Mouse (Mus musculus) embryo, embryonic 11.5 days (tissue): ENCODE measurements at regions not wholly inside any gene's neighbourhood (a gene's known extent, or its start where the extent isn't known, plus 50 kb on each side); places are given as distances from the start of the nearest gene placed in this dataset.

Experiments
- DNase-seq: peaks from one replicate; pipeline ENCODE4 v3.0.0-alpha.2; 2012; ENCODE audit warnings: low read depth, low spot score

DNA sequence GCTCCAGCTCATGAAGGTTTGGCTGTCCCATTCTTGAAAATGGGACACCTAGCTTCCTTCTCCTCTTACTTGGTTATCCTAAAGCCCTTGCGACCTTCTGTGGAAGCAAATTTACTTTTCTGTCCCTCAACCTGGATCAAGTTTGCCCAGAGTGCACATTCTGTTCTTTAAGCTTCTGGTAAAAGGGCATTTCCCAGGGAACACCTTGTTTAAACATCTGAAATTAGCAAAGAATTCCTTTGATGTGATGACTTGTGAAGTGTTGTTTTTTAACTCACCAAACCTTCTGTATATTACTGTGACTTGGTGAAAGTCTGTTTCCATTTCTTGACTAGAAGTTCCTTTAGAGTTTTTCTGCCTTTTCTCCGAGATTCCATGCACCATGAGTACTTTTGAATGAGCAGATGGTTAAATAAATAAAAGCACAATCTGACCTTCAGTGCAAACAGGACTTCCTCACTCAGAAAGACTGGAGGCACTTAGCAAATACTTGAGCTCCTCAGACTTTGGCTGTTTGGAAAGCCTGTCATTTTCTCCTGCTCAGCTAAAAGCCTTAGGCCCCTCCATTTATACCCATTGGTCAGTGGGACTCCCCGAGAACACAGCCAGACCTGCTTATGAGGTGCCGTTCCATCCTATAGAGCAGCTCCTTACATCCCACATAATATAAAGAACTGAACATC, 69.3 kb upstream of the Rprm start:
- DNase-seq = no peak

DNA sequence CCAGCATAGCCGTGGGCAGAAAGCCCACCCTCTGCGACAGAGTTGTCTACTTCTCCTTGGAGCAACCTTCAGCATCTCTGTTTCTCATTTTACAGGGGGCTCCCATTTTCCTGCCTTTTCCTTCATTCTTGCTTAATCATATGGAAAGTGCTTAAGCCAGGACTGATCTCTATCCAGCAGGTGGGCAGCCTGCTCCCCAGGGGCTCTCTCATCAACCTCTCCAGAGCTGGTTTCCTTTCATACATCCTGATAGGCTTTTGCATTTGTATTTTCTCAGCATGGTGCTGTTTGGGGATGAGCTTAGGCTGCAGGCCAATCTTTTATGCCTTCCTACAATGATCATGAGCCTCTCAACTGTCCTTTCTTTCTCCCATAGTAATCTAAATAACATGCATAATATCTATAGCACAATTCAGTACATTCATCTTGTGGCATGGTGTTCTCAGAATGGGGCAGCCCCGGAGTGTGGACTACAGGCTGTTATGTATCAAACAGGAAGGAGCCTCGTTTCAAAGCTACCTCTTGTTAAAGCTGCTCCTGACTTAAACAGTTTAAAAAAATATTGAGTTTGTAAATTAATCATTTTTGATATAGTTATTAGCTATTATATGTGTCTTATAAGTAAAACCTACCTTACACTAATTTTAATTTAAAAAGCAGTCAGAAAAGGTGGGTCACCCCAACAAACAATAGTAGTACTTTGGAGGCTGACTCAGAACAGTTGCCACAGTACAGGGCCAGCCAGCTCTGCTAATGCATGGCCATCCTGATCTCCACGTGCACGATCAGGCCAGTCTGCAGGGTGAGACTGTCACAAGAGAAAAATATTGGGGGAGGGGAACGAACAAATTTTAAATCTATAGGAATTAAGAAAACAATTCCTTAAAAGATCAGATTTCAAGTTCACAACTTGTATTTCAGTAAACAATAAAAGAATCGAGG, 73.6 kb upstream of the Rprm start:
- DNase-seq = no peak

DNA sequence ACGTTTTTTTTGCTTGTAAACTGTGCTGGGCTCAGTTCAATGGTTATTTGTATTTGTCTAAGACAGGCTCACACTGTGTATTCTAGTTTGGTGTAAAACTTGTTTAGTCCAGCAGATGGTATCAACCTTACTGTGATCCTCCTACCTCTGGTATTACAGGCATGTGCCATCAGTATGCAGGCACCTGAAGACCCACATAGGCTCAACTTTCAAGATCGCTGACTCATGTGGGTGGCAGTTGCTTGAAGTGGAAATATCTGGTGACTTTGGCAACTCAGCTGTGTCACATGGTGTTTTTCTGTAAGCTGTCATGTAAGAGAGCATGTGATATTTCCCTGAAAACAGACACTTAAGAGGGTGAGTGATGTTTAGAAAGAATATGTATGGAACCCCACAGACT, 92.2 kb upstream of the Rprm start:
- DNase-seq = no peak

GRCm38 (mm10) chr2:54190828-54191227, 105.5 kb upstream of the Rprm start:
- DNase-seq = no peak

DNA sequence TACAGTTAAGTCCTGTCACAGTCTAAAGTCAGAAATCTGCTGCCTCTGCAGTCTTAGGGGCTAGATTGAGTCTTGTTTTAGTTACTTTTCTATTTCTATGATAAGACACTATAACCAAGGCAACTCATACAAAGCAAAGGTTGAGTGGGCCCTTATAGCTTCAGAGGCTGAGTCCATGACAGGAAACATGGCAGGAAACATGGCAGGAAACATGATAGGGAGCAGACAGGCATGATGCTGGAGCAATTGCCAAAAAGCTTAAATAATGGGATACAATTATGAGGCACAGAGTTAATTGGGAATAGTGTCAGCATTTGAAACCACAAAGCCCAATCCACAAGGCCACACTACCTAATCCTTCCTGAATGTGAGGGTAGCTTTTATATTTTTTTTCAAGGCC, 113.0 kb upstream of the Rprm start:
- DNase-seq = no peak

- DNase-seq = no peak
These were observed 130.2 kb upstream of the Rprm start for GRCm38 (mm10) chr2:54215597-54215996.

GRCm38 (mm10) chr2:54228613-54229012, 143.3 kb upstream of the Rprm start:
- no peak for DNase-seq

- no peak for DNase-seq
These were observed 143.7 kb upstream of the Rprm start for GRCm38 (mm10) chr2:54229016-54229415.

GRCm38 (mm10) chr2:54236760-54237159, 151.4 kb upstream of the Rprm start:
- DNase-seq = no peak

- DNase-seq = no peak
These were observed 151.8 kb upstream of the Rprm start for GRCm38 (mm10) chr2:54237192-54237591.

DNA sequence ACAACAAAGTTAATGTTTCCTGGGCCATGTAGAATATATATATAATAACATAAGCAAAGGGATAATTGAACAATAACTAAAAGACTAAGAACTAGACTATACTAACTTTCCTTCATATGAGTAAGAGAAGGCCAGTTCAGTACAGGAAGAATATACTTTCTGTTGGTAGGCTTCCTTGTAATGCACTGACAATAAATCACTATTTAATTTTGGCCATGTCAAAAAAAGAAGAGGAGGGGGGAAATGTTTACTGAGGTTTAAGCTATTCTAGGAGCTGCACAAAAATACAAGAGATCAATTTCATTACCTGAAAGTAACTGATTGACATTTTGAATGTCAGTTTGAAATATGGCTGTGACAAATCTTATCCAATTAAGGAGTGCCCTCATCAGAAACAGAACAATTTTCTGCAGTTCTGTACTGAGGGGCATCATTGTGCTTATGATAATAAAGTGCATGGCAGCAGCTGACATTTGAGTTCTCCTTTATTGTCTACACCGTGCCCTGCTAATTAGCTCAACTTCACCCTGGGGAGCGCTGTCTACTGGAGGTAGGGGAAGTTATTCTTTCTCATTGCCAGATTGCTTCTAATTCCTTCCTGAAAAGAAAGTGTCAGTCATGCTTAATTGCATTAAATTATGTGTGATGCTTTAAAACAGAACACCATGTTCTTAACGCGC, 171.2 kb upstream of the Galnt13 start:
- DNase-seq = no peak

DNA sequence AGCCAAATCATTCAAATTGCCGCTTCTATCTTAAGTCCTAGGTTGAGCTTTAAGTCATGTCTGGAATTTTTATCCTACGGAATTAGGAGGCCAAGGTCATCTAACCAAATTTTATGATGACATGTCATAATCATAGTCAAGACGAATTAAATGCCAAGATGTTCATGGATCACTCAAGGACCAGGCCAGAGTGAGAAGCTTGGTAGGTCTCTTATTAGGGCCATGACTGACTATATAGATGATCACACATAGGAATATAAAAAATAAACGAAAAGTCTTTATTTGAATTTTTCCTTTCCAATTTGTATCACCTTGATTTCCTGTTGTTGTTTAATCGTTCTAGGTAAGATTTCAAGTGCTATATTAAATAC, 170.7 kb upstream of the Galnt13 start:
- DNase-seq = no peak

DNA sequence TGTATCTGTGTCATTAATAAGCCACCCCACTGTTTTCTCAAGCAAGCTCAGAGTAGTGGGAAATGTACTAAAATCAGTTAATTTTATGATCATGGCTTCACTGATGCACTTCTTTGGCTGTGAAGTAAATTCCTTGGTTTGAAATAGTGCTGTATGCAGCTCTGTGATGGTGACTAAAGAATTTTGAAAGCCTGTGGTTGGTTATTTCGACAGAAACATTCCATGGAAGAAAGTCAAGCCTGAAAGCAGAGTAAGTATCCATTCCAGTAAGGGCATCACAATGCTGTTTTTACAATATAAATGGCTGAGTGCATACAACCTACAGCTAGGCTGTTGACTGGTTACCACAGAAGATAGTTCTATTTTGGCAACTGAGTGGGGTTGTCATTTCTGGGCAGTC, 154.2 kb upstream of the Galnt13 start:
- no peak for DNase-seq

DNA sequence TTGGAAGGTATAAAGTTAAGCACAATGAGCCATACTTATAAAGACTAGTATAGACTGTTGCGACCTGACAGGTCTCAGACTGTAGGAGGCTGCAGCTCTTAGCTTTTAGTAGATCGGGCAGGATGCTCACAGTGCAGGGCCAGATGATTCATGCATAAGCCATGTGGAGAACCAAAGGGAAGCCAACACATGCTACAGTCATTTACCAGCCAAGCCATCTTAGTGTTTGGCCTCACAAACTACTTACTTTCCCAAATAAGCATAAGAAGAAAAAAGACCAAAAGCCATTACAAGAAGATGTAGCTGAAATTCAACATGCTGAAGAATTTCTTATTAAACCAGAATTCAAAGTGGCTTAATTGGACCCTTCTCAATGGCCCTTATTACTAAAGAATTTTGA, 152.2 kb upstream of the Galnt13 start:
- no peak for DNase-seq

DNA sequence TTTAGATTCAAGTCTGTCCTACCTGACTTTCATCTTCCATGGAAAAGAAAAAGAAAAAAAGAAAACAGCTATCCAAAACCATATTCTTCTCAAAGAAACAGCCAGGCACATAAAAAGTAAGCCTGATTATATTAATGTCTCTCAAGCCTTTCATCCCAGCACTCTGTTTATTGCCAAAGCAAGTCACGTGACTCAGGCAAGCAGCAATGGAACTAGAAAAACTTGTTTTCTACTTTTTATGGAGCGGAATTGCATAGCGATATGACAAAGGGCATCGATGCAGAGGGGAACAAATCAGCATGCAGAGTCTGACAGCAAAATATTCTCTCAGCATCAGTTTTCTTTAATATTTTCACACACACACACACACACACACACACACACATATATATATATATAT, 130.6 kb upstream of the Galnt13 start:
- DNase-seq = no peak

- DNase-seq = peak; percentile 5
These were observed 117.6 kb upstream of the Galnt13 start for GRCm38 (mm10) chr2:54318559-54318958.

GRCm38 (mm10) chr2:54366963-54367362, 69.2 kb upstream of the Galnt13 start:
- DNase-seq = no peak

GRCm38 (mm10) chr2:54379279-54379678, 56.8 kb upstream of the Galnt13 start:
- no peak for DNase-seq
